Mouse (Mus musculus): Measurements from ENCODE around the gene Ap5b1.

Gene Ap5b1

DNA sequence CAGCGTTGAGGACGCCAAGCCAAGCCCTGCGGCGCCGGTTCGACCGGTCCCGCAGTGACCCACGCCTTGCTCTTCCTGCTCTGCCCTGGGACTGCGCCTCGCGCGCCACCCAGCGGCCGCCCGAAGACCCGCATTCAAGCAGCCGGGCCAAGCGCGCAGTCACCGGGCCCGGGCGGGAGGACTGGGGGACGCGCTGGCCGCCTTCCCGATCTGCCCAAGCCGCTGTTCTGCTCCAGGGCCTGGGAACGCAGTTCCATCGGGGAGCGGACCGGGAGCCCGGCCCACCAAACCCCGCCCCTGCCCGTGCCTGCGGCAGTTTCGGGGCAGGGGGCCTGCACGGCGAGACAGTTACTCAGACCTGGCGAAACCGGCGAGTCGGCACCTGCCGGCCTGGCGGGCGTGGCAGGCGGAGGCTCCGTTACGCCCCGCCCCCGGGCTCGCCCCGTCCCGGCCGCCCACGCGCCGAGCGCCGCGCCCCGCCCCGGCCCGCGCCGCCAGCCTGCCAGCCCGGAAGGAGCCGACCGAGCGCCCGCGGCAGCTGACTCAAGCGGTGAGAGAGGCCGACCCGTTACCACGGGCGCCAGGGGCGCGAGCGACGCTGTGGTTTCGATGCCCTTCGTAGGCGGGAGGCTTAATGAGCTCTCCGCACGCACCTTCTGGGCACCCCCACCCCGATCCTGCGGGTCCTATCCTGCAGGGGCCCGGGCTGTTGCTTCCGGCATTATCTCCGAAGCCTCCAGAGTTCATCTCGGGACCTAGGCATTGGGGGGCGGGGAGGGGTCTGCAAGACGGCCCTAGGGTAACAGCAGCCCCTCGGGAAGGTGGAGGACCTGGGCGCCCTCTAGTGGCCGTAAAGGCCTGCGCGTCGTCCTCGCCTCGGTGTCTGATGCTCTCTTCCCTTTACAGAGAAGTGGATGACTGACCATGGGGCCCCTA is at the start of gene Ap5b1:
Gene Ap5b1, plus strand, starts transcription at position 492 of the 936 bp plus-strand sequence.
- peak; percentile 87 for DNase-seq

DNA sequence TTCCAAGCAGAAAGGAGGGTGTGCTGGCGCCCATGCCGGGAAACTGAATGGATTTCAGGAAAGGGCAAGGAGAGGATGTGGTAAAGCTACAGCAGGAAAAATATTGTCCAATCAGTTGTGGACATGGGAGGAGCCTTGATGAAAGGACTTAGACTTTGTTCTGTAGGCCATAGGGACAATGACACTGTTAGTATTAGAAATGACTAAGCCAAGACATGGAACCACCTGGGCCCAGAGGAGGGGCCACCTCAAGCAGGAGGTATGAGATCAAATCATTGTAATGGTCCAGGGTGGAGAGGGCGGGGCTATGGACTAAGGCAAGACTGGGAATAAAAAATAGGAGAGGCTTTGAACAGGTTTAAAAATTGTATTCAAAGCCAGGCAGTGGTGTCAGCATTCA is 49.1 kb upstream of the Ap5b1 start:
- DNase-seq, result no peak

DNA sequence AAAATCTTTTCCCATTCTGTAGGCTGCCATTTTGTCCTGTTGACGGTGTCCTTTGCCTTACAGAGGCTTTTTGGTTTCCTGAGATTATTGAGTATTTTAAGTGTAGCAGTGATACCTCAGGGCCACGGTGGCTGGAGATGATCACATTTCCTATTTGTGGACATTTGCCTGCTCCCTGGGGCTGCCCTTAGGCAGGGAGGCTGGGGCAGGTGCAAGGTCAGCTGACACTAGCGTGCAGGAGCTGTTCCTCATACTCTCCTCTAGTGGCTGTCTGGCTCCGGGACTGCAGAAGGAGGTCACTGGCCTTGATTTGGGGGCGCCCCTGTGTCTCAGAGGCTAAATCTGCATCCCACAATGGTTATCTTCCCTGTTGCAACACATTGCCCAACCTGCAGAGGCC is 42.6 kb upstream of the Ap5b1 start:
- no peak for DNase-seq

DNA sequence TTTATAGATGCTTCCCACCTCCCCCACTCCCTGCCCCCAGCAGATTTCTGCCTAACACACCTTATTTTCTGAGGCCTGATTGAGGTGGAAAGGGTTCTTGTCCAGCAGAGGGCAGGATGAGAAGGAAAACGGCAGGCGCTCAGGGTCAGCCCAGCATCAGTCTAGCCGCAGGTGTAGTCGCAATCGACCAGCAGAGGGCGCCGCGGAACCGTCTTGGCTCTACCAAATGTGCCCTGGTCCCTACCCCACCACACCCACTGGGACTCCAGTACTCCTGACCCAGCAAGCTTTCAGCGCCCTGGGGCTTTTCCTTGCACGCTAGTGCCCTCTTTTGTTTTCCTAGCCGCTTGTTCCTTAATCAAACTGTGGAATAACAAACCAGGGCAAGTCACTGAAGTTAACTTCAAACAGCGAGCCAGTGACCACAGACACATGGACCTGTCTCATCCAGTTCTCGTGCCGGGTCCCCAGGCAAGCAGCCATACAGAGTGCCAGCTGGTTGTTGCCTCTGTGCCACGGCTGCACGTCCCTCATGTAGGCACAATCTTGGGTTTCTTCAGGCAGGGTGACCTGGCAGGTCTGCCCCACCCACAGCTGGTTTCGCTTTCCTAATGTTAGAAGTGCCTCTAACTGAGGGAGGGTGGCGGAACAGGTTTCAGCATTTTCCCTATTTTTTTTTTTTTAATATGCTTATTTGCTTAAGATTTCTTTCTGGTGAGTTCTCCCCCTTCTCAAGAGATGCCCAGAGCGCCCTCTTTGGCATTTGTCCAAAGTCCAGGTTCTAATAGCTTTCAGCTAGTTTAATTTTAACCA is 38.3 kb upstream of the Ap5b1 start:
- peak; percentile 91 for DNase-seq

DNA sequence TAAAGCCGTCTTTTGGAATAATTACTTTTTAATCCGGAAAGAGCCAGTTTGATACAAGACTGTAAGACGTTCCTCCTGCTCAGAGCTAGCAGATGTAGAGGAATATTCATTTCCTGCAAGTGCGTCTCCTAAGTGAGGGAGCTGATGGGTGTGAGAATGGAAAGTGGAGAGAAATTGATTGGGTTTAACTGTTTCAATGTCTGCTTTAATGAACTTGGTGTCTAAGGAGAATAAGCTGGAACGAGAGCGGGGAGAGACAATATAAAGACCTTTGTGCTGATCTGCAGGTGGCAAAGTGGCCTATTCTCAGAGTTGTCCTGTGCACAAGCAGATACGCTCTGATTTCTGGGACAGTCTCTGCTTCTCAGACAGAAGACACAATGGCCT is 37.7 kb upstream of the Ap5b1 start:
- no peak for DNase-seq

DNA sequence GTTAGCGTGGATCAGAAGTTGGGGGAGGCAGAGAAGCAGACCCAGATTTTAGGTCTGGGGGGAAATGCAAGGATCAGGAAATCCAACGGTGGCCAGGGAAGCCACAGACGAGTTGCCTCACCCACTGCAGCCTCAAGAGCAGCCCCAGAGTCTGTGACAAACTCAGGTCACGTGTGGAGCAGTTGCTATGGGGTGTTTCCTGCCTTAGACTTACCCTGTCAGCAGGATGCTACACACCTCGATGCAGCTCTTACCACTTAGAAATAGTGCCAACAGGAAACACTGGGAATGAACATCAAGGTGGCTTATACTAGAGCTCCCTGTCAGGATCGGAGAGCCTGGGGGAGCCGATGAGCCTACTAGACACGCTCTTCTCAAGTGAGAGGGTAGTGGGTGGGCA is 35.3 kb upstream of the Ap5b1 start:
- no peak for DNase-seq

DNA sequence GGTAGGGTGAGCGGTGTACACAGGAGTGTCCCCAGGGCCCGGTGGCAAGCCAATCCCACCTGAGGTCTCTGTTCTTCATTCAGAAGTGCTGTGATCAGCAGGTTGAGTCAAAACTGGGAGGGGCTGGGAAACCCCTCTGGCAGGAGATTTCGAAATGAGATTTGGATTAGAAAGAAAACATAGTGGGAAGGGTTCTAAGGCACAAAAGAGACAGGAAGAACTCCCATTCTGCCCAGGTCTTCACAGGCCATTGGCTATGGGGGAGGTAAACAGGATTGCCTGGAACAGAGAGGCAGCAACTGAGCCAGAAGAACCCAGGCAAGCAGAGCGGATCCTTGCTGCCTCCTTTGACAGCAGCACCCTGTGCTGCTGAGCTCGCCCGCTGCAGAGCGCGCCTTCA is 29.0 kb upstream of the Ap5b1 start:
- DNase-seq, result no peak

DNA sequence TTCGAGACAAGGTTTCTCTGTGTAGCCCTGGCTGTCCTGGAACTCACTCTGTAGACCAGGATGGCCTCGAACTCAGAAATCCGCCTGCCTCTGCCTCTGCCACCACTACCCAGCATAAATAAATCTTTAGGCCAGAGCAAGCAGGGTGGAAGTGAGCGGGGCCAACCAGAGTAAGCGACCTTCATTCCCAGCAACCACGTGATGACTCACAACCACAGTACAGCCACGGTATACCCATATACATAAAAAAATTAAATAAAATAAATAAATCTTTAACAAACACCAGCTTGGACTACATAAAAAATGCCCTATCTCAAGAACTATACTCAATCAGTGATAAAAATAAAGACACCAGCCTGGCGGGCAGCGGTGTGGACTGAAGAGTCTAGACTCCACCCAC is 24.5 kb upstream of the Ap5b1 start:
- no peak for DNase-seq

DNA sequence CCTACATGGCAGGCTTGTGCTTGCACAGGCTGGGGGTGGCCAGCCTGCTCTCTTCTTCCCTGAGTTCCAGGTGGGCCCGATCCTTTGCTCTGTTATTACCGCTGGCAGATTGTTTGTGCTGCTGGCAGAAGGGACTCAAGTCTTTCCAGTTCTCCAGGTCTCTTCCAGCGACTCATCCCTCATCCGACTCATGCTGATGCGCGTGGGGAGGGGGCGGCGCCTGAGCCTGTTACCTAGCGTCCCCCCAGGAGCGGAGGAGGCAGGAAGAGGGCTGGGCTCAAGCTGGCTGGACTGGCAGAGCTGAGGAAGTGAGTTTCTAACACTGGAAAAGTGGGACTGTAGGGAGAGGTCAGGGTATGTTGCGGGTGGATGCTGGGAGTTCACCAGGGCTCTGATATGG is 23.8 kb upstream of the Ap5b1 start:
- no peak for DNase-seq

DNA sequence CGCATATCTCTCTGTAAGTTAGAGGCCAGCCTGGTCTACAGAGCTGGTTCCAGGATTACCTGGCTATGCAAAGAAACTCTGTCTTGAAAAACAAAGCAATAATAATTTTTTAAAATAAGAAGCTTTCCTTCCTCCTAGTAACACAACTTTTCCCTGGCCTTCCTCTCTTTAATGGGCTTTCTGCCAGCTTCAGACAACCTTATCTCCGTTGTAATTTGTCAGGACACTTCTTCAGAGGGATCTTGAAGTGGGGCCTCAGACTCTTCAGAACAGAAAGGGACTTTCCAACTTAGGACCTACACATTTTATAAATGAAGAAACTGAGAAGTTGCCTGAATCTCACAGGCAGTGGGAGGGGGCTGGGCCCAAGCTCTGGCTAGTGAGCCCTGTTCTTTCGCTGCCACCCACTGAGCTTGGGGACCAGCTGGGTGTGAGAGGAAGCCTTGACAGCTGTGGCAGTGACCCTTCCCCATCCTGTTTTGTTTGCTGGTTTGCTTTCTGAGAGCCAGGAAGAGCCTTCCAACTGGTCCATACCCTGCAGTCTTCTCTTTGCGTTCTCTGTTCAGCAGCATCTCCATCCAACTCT is 20.3 kb upstream of the Ap5b1 start:
- DNase-seq, result no peak

DNA sequence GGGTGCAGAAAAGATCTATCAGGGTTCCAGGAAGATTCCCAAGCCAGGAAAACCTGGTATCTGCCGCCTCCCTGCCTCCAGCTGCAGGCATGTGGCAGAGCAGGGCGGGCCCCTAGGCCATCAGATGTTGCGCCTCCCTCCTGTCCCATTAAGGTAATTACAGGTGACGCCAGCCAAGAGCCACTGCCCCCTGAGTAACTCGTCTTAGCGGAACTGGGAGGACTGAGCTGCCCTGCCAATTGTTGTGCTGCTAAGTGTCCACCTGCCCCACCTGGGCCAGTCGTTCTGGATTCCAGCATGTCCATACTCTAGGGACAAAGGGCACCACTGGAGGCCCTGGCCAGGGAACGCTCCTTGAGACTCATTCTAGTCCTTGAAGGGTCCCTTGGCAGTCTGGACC is 14.0 kb upstream of the Ap5b1 start:
- no peak for DNase-seq

DNA sequence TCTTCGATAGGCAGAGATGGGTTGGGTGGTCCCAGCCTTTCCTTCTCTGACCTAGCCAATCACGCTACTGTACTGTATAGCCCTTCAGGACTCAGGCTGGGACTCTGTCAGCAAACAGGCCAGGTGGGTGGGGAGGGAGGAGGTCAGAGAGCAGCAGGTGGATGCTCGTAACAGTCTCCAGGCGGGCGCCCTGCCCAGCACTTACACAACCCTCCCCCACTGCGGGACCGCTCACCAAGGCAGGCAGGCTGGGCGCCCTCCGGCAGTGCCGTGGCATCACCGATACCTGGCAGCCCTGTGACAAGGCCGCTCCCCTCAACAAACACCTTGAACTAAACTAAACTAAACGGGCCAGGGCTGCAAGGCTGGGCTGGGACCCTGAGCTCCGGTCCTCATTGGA is 13.6 kb upstream of the Ap5b1 start:
- DNase-seq, result no peak

DNA sequence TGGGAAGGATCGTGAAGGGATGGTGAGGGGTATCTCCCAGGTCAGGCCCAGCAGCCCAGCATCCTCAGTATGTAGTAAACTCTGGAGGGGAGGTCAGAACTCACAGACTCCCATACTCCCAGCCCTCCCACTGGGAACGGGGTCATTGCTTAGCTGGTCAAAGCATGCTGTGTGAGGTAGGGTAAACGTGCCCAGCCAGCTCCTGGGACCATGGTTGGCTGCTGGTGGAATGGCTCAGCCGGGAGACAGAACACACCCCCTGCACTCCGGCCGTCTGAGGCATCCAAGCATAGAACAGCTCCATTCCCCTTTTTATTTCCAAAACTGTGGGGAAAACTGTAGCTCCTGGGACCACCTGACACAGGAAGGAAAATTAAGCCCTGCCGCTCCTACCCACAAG is 9.7 kb upstream of the Ap5b1 start:
- no peak for DNase-seq

DNA sequence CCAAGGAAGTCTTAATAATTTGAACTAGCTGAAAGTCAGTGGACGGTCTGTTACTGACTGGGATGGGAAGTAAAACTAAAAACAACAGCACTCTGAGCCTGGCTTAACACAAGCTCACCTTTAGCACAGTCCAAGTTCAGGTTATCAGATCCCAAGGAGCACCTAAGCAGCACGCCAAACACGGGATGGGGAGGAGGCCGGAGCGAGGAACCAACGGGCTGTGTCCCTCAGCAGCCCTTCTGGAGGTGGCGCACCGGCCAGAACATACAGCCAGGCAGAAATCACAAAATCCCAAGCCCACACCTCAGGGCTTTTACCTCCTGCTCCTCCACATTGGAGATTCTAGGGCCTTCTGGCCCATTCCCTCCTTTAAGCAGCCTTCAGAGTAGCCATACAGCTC is 9.1 kb upstream of the Ap5b1 start:
- DNase-seq, result no peak

DNA sequence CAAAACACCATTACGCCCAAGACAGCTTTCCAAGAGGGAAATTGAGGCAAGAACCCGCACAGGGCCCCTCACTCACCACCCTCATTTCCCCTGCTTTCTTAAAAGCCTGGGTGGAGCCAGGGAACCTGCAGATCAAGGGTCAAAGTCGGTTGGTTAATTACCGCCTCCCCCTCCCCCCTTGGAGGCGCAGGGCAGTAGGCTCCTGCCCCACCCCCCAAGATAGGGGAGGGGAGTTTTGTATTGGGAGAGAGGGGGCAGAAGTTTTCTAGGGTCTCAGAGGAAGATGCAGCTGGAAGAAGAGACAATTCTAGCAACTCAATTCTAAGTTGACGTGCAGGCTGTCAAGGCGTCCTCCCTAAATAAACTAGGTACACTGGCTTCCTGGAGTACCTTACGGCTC is 8.6 kb upstream of the Ap5b1 start:
- DNase-seq, result no peak

DNA sequence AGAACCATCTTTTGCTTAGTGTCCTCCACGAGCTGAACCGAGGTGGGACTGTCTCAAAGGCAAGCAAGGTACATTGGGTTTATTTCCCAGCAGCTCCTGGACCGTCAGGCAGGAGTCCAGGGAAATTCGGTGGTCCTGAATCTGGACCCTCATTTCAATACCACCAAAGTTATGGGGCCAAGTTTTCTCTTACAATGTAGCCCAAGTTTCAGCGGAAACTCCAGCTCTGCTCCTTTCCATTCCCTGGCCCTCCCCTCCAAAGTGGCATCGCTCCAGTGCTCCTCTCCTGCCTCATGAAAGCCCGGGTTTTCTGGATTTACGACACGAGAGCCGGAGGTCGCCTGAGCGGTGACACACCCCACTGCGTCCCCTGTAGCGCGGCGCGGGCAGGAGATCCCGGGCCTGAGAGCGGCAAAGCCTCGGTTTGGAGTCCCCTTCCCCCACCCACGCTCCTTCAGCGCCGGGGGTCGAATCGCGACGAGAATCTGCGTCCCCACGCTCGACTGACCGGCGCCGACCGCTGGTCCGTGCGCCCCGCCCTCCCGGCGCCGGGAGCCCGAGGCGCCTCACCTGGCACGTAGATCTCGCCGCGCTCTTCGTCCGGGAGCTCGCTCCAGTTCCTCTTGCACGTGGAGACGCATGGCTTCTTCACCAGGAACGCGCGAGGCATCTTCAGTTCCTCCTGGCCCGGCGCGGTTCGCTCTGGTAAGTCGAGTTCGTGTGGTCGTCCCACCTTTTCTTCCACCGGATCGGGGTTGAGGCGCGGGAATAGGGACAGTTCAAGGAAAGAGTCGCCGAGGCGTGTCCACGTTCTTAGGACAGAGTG is 8.0 kb upstream of the Ap5b1 start:
- no peak for DNase-seq

DNA sequence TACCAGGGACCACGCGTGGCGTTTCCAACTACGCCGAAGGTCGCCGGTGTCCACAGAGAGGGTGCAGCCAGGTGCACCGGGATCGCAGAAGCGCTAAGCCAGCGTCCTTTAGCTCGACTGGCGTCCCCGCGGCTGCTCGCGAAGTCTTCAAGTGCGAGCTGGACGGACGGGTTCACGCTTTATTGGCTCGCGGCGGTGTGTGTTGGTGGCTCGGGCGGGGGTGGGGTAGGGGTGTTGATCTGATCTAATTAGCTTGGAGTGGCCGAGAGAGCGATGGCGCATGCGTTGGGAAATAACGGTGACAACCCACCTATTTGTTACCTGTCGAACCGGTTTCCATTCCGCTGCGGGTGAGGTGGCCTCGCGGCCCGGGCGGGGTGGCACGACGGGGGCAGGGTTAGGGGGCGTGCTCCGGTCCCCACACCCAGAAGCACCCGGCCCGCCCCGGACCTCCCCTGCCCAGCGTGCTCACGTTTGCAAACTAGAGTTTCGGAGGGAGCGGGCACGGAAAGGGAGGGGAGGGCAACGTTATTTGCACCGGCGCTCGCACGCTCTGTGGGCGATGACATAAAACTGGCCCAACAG is 7.3 kb upstream of the Ap5b1 start, which contains the start of gene Ovol1:
Gene Ovol1, minus strand, starts transcription at position 190 of the 585 bp plus-strand sequence.
- DNase-seq, result no peak

DNA sequence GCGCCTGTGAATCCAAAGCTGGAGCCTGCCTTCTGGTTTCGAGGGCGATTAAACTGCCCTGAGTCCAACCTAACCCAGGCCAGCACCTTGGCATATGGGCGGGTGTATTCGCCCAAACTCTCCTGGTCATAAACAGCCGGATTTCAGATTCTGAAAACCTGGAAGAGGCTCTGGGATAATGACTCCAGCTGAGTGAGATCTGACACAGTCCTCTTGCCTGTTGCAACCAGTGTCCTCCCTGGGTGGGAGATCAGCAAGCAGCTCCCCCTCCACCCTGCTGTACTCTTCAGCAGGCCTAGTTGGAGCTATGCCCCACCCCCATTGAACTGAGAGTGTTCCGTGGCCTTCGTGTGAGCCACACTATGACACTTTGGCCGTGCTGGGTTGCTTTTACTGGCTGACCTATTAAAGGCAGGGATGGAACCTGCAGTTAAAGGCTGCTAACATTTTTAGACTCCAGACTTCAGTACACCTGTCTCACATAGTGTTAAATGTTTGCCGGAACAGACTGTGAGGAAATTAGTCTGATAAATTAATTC is 6.5 kb upstream of the Ap5b1 start:
- DNase-seq, result no peak

DNA sequence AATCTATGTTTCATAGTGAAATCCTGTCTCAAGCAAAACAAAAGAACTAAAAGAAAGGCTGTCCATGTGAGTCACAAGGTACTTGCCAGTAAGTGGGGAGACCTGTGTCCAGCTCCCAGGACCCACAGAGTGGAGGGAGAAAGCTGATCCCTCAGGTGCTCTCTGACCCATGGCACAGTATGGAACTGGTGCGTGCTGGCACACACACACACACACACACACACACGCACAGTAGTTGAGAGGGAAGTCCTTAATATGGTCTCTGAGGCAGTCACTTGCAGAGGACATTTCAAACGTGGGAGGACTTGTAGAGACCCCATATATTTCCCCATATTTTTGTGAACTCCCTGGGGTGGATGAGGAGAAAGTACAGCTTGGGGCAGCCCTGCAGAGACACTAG is 5.9 kb upstream of the Ap5b1 start:
- no peak for DNase-seq

DNA sequence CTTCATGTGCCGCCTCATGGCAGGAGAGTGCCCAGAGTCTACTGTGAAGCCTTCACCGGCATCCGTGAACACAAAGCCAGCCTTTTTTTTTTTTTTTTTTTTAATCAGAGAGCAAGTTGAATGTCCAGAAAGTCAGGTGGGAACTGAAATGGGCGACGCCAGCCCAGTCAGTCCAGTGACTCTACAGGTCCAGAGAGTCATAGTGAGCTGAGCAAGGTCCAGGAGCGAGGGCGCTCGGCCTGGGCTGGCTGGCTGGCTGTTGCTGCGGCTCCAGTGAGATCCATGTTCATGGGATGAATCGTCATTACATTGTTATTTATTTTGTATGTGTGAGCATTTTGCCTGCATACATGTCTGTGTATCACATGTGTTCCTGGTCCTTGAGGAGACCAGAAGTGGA is 5.0 kb upstream of the Ap5b1 start:
- DNase-seq, result no peak

DNA sequence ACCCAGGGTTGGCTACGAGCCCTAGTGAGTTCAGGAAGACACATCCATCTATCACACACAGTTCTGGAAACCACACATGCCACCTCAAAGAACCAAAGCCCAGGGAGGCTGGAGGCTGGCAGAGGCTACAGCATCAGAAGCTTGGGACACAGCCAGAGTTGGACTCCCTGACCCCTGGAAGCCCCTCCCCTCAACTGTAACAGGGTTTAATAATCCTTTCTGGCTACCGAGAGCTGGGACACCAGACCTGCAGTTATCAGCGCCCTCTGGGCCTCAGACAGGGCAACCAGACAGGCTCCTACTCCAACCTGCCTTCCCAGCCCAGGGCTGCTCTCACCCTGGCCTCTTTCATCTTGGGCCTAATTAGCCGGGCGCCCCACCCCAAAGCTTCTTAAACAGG is 1.5 kb upstream of the Ap5b1 start:
- no peak for DNase-seq

DNA sequence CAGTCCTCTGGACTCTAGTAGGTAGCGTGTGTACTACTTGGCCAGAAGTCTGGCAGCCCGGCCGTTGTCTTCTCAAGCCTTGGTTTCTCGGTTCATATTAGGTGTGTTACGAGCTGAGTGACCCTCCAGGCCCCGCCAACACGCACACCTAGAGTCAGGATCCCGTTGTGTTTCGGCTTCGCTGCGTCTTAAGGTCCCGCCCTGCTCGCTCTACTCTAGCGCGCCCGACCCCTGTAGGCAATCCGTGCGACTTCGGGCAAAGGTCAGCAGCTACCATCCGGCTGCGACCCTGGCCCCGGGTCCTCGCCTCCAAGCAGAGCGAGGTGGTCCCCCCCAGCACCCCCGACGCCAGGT is 668 bp upstream of the Ap5b1 start:
- no peak for DNase-seq
